Comparison of ENCODE assay signal across 19 mouse cellular contexts in genomic region chr5:103917357-103917895, GRCm38 (mm10). TPM values are rescaled to one million over a fixed set of nuclear protein-coding genes. Genes with fewer than 3 reads are reported as not detected.
DNase-seq lines count a peak whose midpoint lies in the region; ATAC-seq and TF ChIP-seq lines count a peak whose summit lies in the region.
"Had no signal": no experiment of that assay in that cellular context is flagged by ENCODE, and none has a peak within 500 bp of the region (broad histone marks: within the 10 kb centered on the region; RNA-seq: fewer than 3 reads in every experiment).

No protein-coding gene starts in this region.

- 51% methylated on average over 8 of the region's 8 CpGs for WGBS in kidney, postnatal 0 days
- 43% methylated on average over 8 of the region's 8 CpGs for whole genome bisulfite sequencing in midbrain, postnatal 0 days

- H3K9ac ChIP-seq in kidney, postnatal 0 days (ENCODE audit: low read depth, low read length): no peak overlapping the region
- no peak overlapping the region for H3K9ac ChIP-seq in midbrain, postnatal 0 days (replicated peaks; ENCODE audit: low read length, poor library complexity, severe bottlenecking)
- H3K9ac ChIP-seq: lung, embryonic 14.5 days had no signal

- H3K9me3 ChIP-seq in kidney, postnatal 0 days (replicated peaks; ENCODE audit: low read length): no peaks in the 10 kb centered on the region
- no peaks in the 10 kb centered on the region for H3K9me3 ChIP-seq in midbrain, postnatal 0 days (ENCODE audit: low read length)

- peak; percentile 0 for DNase-seq in cerebellum, adult 9-11 months
- DNase-seq in cerebellum, adult 11 months: no peak
- DNase-seq in kidney, postnatal 0 days (ENCODE audit: low spot score): no peak
- no peak for DNase-seq in kidney, postnatal 25 days
- peak; percentile 46 for DNase-seq in brain, adult 2 months (ENCODE audit: low read depth, low spot score)
- DNase-seq in midbrain, postnatal 0 days (ENCODE audit: low spot score): peak; percentile 18
- DNase-seq in spleen, adult 18-20 months: no peak
- no peak for DNase-seq in kidney, adult 9 months
- DNase-seq: adrenal gland, postnatal 14 days; cerebellum, postnatal 14 days; heart, postnatal 10 days; kidney, postnatal 10 days; lung, embryonic 14.5 days; thymus, adult 2 months had no signal

- no peak overlapping the region for H3K4me2 ChIP-seq in kidney, postnatal 0 days (ENCODE audit: low read length)
- H3K4me2 ChIP-seq in midbrain, postnatal 0 days (ENCODE audit: low read depth, low read length, poor library complexity, severe bottlenecking): no peak overlapping the region
- H3K4me2 ChIP-seq: lung, embryonic 14.5 days had no signal

- ATAC-seq in kidney, postnatal 0 days (replicated peaks; ENCODE audit: low FRiP score, low read depth): no peak
- ATAC-seq in midbrain, postnatal 0 days (ENCODE audit: low FRiP score): no peak
- ATAC-seq: inflammation-experienced regulatory T-cells, adult 6 months had no signal

- TF ChIP-seq CTCF in kidney, postnatal 0 days (IDR thresholded peaks at IDR 0.05; ENCODE audit: low read depth): peak; percentile 24
- peak; percentile 52 for TF ChIP-seq CTCF in midbrain, postnatal 0 days (IDR thresholded peaks at IDR 0.05)

- H3K27ac ChIP-seq in kidney, postnatal 0 days: no peak overlapping the region
- no peak overlapping the region for H3K27ac ChIP-seq in midbrain, postnatal 0 days (ENCODE audit: low read depth, low read length)

- H3K36me3 ChIP-seq in kidney, postnatal 0 days (ENCODE audit: insufficient read depth, low read length): no peaks in the 10 kb centered on the region
- no peaks in the 10 kb centered on the region for H3K36me3 ChIP-seq in midbrain, postnatal 0 days (ENCODE audit: insufficient read depth, low read length)

- no peaks in the 10 kb centered on the region for H3K4me1 ChIP-seq in kidney, postnatal 0 days (replicated peaks; ENCODE audit: insufficient read depth, low read length)
- no peaks in the 10 kb centered on the region for H3K4me1 ChIP-seq in midbrain, postnatal 0 days (ENCODE audit: insufficient read depth, low read length)

- H3K27me3 ChIP-seq in kidney, postnatal 0 days (ENCODE audit: insufficient read depth, low read length): no peaks in the 10 kb centered on the region
- no peaks in the 10 kb centered on the region for H3K27me3 ChIP-seq in midbrain, postnatal 0 days (ENCODE audit: insufficient read depth, low read length)

- H3K4me3 ChIP-seq in kidney, postnatal 0 days (replicated peaks; ENCODE audit: low read depth, low read length): no peak overlapping the region
- H3K4me3 ChIP-seq in midbrain, postnatal 0 days (ENCODE audit: low read depth, low read length): no peak overlapping the region

RNA-seq across cellular contexts. Expression of gene Klhl8, which starts 6.4 kb away (rescaled TPM):
- polyA plus RNA-seq in kidney, postnatal 0 days (2015; fragmentation: Nextera tagmentation; extraction: Ambion mirVana): 11.1 and 11.4 TPM in 2 replicates
- total RNA-seq in midbrain, postnatal 0 days (2014; rRNA removed): 44.6 and 46.7 TPM in 2 replicates
- 39.5 and 41.5 TPM in 2 replicates for polyA plus RNA-seq in midbrain, postnatal 0 days (2015; fragmentation: Nextera tagmentation; extraction: Ambion mirVana)

RNA-seq across cellular contexts. Expression of gene Hsd17b13, which starts 59.8 kb away (rescaled TPM):
- polyA plus RNA-seq in kidney, postnatal 0 days (2015; fragmentation: Nextera tagmentation; extraction: Ambion mirVana): 0.13 and 0.24 TPM in 2 replicates
- total RNA-seq in midbrain, postnatal 0 days (2014; rRNA removed): not detected in 2 replicates
- polyA plus RNA-seq in midbrain, postnatal 0 days (2015; fragmentation: Nextera tagmentation; extraction: Ambion mirVana): 0.15 and 0.27 TPM in 2 replicates
- total RNA-seq: gastrocnemius, adult 8-10 months; heart, adult 8-10 months; heart, postnatal 10 days; layer of hippocampus, postnatal 14 days; megakaryocyte-erythroid progenitor cell, adult 5-6 weeks had no signal
- polyA plus RNA-seq: inflammation-experienced regulatory T-cells, adult 6 months; thymus, adult 2 months had no signal

Comparison
In these comparisons a context has a peak if more than half of its experiments do, and no peak if none do; other contexts are left out.
1. DNase-seq: peak in cerebellum, adult 9-11 months (single experiment), brain, adult 2 months (single experiment) and midbrain, postnatal 0 days (single experiment); none in cerebellum, adult 11 months (single experiment), kidney, postnatal 0 days (single experiment), kidney, postnatal 25 days (0 of 2), spleen, adult 18-20 months (0 of 2) and kidney, adult 9 months (single experiment).